Mouse (Mus musculus) heart, embryonic 10.5 days (tissue): ENCODE measurements around the gene Tex22. TPM values are rescaled to one million over a fixed set of nuclear protein-coding genes. Genes with fewer than 3 reads are reported as not detected.

ENCODE experiments used
- DNase-seq: peaks from one replicate; pipeline ENCODE4 v3.0.0-alpha.2; 2017; ENCODE audit warnings: low spot score
- H3K27ac ChIP-seq: fragments of 300-500 bp; sonication (generic); 2 replicates; pipeline ENCODE4 v1.5.1; 2016; ENCODE audit warnings: mild to moderate bottlenecking
- H3K27me3 ChIP-seq: fragments of 300-500 bp; sonication (generic); 2 replicates; pipeline ENCODE4 v1.6.1; 2016; ENCODE audit warnings: mild to moderate bottlenecking; ENCODE audit not compliant: poor library complexity, insufficient read depth, severe bottlenecking
- H3K36me3 ChIP-seq: fragments of 300-500 bp; sonication (generic); 2 replicates; pipeline ENCODE4 v1.6.1; 2016; ENCODE audit warnings: mild to moderate bottlenecking, moderate library complexity
- H3K4me1 ChIP-seq: fragments of 300-500 bp; sonication (generic); 2 replicates; pipeline ENCODE4 v1.6.1; 2016; ENCODE audit warnings: mild to moderate bottlenecking
- H3K4me3 ChIP-seq: fragments of 300-500 bp; sonication (generic); 2 replicates; pipeline ENCODE4 v1.5.1; 2016; ENCODE audit warnings: mild to moderate bottlenecking, moderate library complexity
- H3K9me3 ChIP-seq: fragments of 300-500 bp; sonication (generic); 2 replicates; pipeline ENCODE4 v1.6.1; 2016; ENCODE audit warnings: mild to moderate bottlenecking, moderate library complexity
- WGBS: fragments of 180-500 bp; shearing (Covaris S2); methylation state at CpG from one replicate; pipeline ENCODE4 v1.1.7; 2016; 5-methylcytosine and 5-hydroxymethylcytosine counted together
- polyA plus RNA-seq: library from polyadenylated mRNA; unstranded; fragments of >200 nt; fragmentation: Nextera tagmentation; extraction: Ambion mirVana; gene quantifications from 2 replicates; pipeline ENCODE4 v1.2.1, GENCODE M21; 2016

Tex22 gene
- polyA plus RNA-seq, 1 experiment from 2014 or later, result not detected

- H3K4me3 ChIP-seq, result peak within 1 kb of the TSS; percentile 87
- peaks cover 42% of the 10 kb centered on the region for H3K4me1 ChIP-seq
- peaks cover 11% of the 10 kb centered on the region; the same call in 1 of the 2 replicates for H3K36me3 ChIP-seq
- 4% methylated on average over 41 of the region's 53 CpGs for WGBS
- no peak for DNase-seq
- H3K9me3 ChIP-seq, result no peaks in the 10 kb centered on the region
- peaks cover 10% of the 10 kb centered on the region; the same call in 1 of the 2 replicates for H3K27me3 ChIP-seq
- H3K27ac ChIP-seq, result peak within 1 kb of the TSS; percentile 98
Observed at GRCm38 (mm10) chr12:113097749-113098281, 23.5 kb downstream of the Tex22 start, which contains the start of gene Mta1. Gene Mta1 (plus strand): TSS chr12:113098278.

- Histone ChIP-seq H3K36me3 (peaks cover 16% of the 10 kb centered on the region), H3K4me1 (peaks cover 49% of the 10 kb centered on the region), H3K27me3 (peaks cover 10% of the 10 kb centered on the region; the same call in 1 of the 2 replicates), H3K9me3 (no peaks in the 10 kb centered on the region), H3K4me3 (peak overlapping the region; percentile 87), H3K27ac (peak overlapping the region; percentile 98)
- WGBS, result 3% methylated on average over 56 of the region's 60 CpGs
- no peak for DNase-seq
Observed at GRCm38 (mm10) chr12:113098530-113099151, 24.3 kb downstream of the Tex22 start.

- Histone ChIP-seq H3K4me1 (peaks cover 57% of the 10 kb centered on the region), H3K27me3 (peaks cover 10% of the 10 kb centered on the region; the same call in 1 of the 2 replicates), H3K27ac (peak overlapping the region; percentile 98), H3K4me3 (peak overlapping the region; percentile 87), H3K36me3 (peaks cover 22% of the 10 kb centered on the region), H3K9me3 (no peaks in the 10 kb centered on the region)
- DNase-seq, result no peak
- WGBS, result 28% methylated on average over 6 of the region's 6 CpGs
Observed at GRCm38 (mm10) chr12:113099470-113100237, 25.4 kb downstream of the Tex22 start.

GRCm38 (mm10) chr12:113100448-113101076 lies 26.3 kb downstream of the Tex22 start:
- H3K9me3 ChIP-seq, result no peaks in the 10 kb centered on the region
- DNase-seq, result no peak
- peak overlapping the region; percentile 98; the same call in 1 of the 2 replicates for H3K27ac ChIP-seq
- H3K4me3 ChIP-seq, result peak overlapping the region; percentile 87; the same call in 1 of the 2 replicates
- H3K27me3 ChIP-seq, result peaks cover 10% of the 10 kb centered on the region; the same call in 1 of the 2 replicates
- 77% methylated on average over 5 of the region's 5 CpGs for WGBS
- H3K4me1 ChIP-seq, result peaks cover 57% of the 10 kb centered on the region
- peaks cover 29% of the 10 kb centered on the region for H3K36me3 ChIP-seq

GRCm38 (mm10) chr12:113101251-113101960 lies 27.1 kb downstream of the Tex22 start:
- Histone ChIP-seq H3K27ac (peak overlapping the region; percentile 24; the same call in 1 of the 2 replicates), H3K9me3 (no peaks in the 10 kb centered on the region), H3K4me1 (peaks cover 57% of the 10 kb centered on the region), H3K4me3 (no peak overlapping the region), H3K36me3 (peaks cover 34% of the 10 kb centered on the region), H3K27me3 (peaks cover 3% of the 10 kb centered on the region; the same call in 1 of the 2 replicates)
- WGBS, result 85% methylated on average over 9 of the region's 9 CpGs
- no peak for DNase-seq

- no peaks in the 10 kb centered on the region for H3K27me3 ChIP-seq
- no peak for DNase-seq
- H3K4me1 ChIP-seq, result peaks cover 62% of the 10 kb centered on the region
- H3K36me3 ChIP-seq, result peaks cover 34% of the 10 kb centered on the region
- no peak overlapping the region for H3K4me3 ChIP-seq
- H3K9me3 ChIP-seq, result no peaks in the 10 kb centered on the region
- peak overlapping the region; percentile 29; the same call in 1 of the 2 replicates for H3K27ac ChIP-seq
- WGBS, result 67% methylated on average over 6 of the region's 6 CpGs
Observed at GRCm38 (mm10) chr12:113102461-113102860, 28.2 kb downstream of the Tex22 start.

GRCm38 (mm10) chr12:113103846-113104451 lies 29.6 kb downstream of the Tex22 start:
- DNase-seq, result no peak
- Histone ChIP-seq H3K4me3 (no peak overlapping the region), H3K27ac (no peak overlapping the region), H3K36me3 (peaks cover 34% of the 10 kb centered on the region), H3K4me1 (peaks cover 69% of the 10 kb centered on the region), H3K27me3 (no peaks in the 10 kb centered on the region), H3K9me3 (no peaks in the 10 kb centered on the region)
- 81% methylated on average over 8 of the region's 8 CpGs for WGBS

- Histone ChIP-seq H3K4me1 (peaks cover 56% of the 10 kb centered on the region), H3K4me3 (no peak overlapping the region), H3K27me3 (no peaks in the 10 kb centered on the region), H3K9me3 (no peaks in the 10 kb centered on the region), H3K27ac (no peak overlapping the region), H3K36me3 (peaks cover 28% of the 10 kb centered on the region)
- 93% methylated on average over 6 of the region's 6 CpGs for WGBS
- DNase-seq, result no peak
Observed at GRCm38 (mm10) chr12:113106386-113106785, 32.1 kb downstream of the Tex22 start.

GRCm38 (mm10) chr12:113107431-113108124 lies 33.3 kb downstream of the Tex22 start:
- H3K36me3 ChIP-seq, result peaks cover 34% of the 10 kb centered on the region
- peaks cover 53% of the 10 kb centered on the region for H3K4me1 ChIP-seq
- DNase-seq, result no peak
- peak overlapping the region; percentile 36; the same call in 1 of the 2 replicates for H3K27ac ChIP-seq
- H3K9me3 ChIP-seq, result no peaks in the 10 kb centered on the region
- 70% methylated on average over 4 of the region's 4 CpGs for WGBS
- H3K4me3 ChIP-seq, result no peak overlapping the region
- H3K27me3 ChIP-seq, result no peaks in the 10 kb centered on the region

GRCm38 (mm10) chr12:113108528-113109283 lies 34.4 kb downstream of the Tex22 start:
- no peaks in the 10 kb centered on the region for H3K9me3 ChIP-seq
- H3K27ac ChIP-seq, result 0 out of 2 replicates have a peak overlapping the region, but pooled peaks have one; percentile 30
- H3K4me3 ChIP-seq, result no peak overlapping the region
- peaks cover 37% of the 10 kb centered on the region for H3K36me3 ChIP-seq
- WGBS, result 85% methylated on average over 17 of the region's 17 CpGs
- peaks cover 43% of the 10 kb centered on the region for H3K4me1 ChIP-seq
- H3K27me3 ChIP-seq, result no peaks in the 10 kb centered on the region
- DNase-seq, result no peak

GRCm38 (mm10) chr12:113109801-113110200 lies 35.5 kb downstream of the Tex22 start:
- H3K27me3 ChIP-seq, result no peaks in the 10 kb centered on the region
- DNase-seq, result no peak
- peaks cover 41% of the 10 kb centered on the region for H3K36me3 ChIP-seq
- WGBS, result 90% methylated on average over 10 of the region's 10 CpGs
- H3K9me3 ChIP-seq, result no peaks in the 10 kb centered on the region
- no peak overlapping the region for H3K4me3 ChIP-seq
- H3K4me1 ChIP-seq, result peaks cover 40% of the 10 kb centered on the region
- H3K27ac ChIP-seq, result no peak overlapping the region
